Mouse (Mus musculus) lung, postnatal 4 days (tissue): ENCODE measurements around the gene 6030498E09Rik.

Experiments used
- DNase-seq, 2 experiments: peaks; one replicate each; pipeline ENCODE4 v3.0.0; 2021

Gene 6030498E09Rik

GRCm38 (mm10) chrX:38772478-38772877 is at the start of gene 6030498E09Rik:
TSS of gene 6030498E09Rik (plus strand) at chrX:38772671.
- no peak for DNase-seq

DNA sequence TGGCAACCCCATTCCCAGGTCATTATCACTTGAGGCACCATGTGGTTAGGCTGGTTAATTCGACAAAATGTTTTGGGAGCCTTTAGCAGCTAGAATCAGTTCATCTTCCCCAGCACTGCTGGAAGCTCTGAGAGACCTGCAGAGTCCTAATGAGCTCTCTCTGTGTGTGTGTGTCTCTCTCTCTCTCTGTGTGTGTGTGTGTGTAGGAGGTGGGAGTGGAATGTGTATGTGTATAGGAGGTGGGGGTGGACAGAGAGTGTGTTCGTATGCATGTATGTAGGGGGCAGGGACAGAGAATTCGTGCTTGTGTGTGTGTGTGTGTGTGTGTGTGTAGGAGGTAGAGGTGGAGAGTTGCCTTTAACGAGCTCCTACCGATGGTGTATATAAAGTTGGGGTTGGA is 42.4 kb upstream of the 6030498E09Rik start:
- no peak for DNase-seq

DNA sequence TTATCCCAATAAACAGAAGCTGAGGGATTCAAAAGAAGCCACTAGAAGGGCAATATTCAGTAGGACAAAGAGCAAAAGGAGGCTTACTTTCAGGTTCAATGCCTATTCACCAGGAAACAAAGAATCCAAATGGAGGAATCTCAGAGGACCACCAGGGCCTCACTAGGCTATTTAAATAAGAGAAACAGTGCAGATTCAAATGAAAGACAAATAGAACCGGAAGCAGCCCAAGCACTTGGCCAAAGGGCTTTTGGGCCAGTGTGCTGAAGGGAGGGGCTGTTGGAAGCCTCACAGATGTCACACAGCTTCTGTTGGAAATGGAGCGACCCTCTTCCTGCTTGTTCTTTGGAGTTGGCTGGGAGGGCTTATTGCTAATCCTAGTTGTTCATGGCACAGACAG is 41.8 kb upstream of the 6030498E09Rik start:
- no peak for DNase-seq

DNA sequence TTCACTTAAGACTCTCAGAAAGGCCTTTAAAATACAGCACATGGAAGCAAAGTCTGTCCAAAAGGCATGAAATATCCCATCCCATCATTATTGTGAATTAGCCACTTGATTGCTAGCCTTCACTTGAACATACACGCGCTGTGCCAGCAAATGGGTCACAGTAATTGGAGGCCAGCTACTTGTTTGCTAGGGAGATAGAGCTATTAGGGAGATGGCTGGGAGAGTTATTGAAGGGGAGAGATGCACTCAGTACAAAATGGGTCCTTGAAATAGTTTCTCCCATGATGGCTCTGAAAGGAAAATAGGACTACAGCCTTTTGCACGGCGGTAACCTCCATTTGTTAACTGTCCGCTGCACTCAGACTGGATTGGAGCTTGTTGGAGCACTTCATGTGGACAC is 38.8 kb upstream of the 6030498E09Rik start:
- no peak for DNase-seq

DNA sequence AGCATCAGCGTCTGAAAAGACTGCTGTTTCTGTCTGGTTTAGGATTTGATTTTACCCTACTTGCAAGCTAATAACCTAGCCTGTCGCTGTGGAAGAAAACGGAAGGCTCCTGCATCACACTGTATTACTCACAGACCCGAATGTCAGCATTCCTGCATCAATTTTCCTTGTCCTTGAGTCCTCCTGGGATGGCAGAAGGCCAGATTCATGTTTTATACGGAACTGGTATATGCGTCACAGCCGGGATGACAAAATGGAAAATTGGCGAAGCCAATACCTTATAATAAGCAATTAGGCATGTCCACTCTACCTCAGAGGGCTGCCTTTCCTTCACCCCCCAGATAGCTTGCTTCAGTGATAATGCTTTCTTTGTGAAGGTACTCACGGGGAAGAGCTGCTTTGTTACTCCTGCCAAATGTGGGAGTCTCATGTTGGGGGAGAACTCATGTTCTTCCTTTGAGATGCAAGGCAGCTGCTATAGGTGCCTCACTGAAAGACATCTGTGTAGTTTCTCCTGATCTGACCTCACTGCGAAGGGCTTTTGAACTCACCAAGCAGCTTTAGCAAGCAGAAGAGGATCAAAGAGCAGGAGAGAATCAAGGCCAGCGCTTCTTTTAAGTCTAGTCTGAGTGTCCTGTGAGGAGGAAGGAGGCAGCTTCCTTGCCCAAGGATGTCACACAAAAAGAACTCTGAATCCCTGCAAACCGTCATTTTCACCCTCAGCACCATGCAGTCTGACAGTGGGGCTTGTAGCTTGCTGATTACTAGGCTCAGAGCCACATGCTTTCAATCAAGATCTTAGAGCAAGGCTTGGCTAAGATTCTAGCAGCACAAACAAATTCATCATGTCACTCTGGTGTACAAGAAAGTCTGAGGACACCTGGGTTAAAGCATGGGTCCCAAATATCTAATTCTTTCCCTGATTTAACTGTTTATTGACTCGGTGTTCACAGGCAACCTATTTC is 37.3 kb upstream of the 6030498E09Rik start:
- no peak for DNase-seq

DNA sequence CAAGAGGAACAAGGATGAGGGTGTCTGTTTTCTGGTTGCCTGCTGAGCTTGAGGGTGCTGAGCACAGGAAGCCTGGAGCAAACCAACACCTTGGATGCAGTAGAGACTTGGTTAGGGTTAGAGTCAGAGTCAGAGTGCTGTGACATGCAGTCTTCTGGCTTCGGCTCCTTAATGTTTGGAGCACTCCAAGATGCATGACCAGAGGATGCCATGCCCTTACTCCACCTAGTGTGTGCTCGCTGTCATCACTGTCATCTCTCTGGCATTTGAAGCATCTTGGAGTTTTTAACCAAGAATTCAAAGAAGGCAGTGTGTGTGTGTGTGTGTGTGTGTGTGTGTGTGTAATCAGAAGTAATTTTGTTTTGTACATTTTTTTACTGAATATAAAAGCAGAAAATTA is 1.0 kb upstream of the 6030498E09Rik start:
- no peak for DNase-seq

DNA sequence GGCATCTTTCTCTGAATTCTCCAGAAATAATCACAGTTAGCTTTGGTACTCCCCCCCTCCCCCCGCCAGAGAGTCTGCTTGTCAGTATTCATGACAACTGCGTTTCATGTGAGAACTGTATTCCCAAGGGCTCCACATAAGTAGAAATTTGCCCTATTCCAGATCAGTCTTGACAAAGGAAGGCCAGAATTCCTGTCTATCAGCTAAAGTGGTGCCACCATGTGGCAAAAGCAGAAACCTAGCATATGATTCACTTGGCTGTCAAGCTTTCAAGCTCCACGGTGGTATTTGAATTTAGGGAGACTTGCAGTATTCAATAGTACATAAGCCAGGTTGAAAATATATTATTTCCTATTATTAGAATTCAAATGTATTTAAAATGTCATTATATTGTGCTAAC is 585 bp upstream of the 6030498E09Rik start:
- DNase-seq, result no peak

GRCm38 (mm10) chrX:38794373-38794772 is 21.9 kb downstream of the 6030498E09Rik start:
- DNase-seq, result no peak

DNA sequence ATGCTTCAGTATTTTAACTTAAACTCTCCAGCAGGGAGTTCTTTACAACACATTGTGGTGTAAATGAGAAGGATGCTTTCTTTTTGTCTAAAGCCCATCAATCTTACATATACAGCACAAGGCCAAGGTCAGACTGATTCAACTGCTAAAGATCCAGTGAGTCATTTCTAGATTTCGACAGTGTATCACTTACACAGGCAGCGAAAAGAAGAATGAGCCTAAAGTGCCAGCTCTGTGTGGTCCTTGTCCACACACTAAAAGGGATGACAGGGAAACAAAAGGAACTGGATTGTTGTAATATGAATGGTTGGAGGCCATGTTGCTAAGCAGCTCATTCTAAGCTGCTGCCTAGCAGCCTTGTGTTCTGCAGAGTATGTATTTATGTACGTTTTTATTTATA is 41.5 kb downstream of the 6030498E09Rik start:
- DNase-seq, result no peak

- DNase-seq, result no peak
These were observed 44.4 kb downstream of the 6030498E09Rik start for GRCm38 (mm10) chrX:38816841-38817240.

- no peak for DNase-seq
These were observed 186.1 kb downstream of the 6030498E09Rik start for GRCm38 (mm10) chrX:38958571-38958970.

DNA sequence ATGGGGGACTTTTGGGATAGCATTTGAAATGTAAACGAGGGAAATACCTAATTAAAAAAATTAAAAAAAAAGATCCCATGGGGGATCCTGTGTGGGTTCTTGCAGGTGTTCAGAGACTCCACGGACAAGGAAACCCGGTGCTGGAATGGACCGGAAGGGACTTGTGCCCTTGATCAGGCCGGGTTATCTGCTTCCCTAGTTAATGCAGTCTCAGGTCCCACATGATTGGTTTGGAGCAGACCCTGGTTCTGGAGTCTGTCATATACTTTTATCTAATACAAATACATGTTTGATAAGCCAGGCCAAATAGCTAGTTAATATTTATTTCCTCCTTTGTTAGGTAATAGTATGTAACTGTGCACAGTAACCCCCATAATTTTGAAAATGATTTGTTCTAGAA is 223.8 kb downstream of the 6030498E09Rik start:
- no peak for DNase-seq
